Mouse (Mus musculus): ENCODE results near the gene Trappc12.

Trappc12 gene

GRCm38 (mm10) chr12:28750021-28750633 lies at the start of gene Trappc12:
Trappc12 (minus strand) TSS chr12:28750472.
- peak; percentile 92 for DNase-seq (ENCODE audit: low read depth, low spot score)

GRCm38 (mm10) chr12:28799798-28800411 lies 49.6 kb upstream of the Trappc12 start:
- DNase-seq (ENCODE audit: low read depth, low spot score), result no peak

GRCm38 (mm10) chr12:28796881-28797420 lies 46.7 kb upstream of the Trappc12 start:
- DNase-seq (ENCODE audit: low read depth, low spot score), result no peak

GRCm38 (mm10) chr12:28795041-28795440 lies 44.8 kb upstream of the Trappc12 start:
- no peak for DNase-seq (ENCODE audit: low read depth, low spot score)

GRCm38 (mm10) chr12:28793715-28794114 lies 43.4 kb upstream of the Trappc12 start:
- DNase-seq (ENCODE audit: low read depth, low spot score), result no peak

GRCm38 (mm10) chr12:28792613-28793012 lies 42.3 kb upstream of the Trappc12 start:
- no peak for DNase-seq (ENCODE audit: low read depth, low spot score)

- DNase-seq (ENCODE audit: low read depth, low spot score), result no peak
Observed at GRCm38 (mm10) chr12:28786310-28786709, 36.0 kb upstream of the Trappc12 start.

GRCm38 (mm10) chr12:28785299-28785698 lies 35.0 kb upstream of the Trappc12 start:
- no peak for DNase-seq (ENCODE audit: low read depth, low spot score)

GRCm38 (mm10) chr12:28784864-28785263 lies 34.6 kb upstream of the Trappc12 start:
- DNase-seq (ENCODE audit: low read depth, low spot score), result no peak

- no peak for DNase-seq (ENCODE audit: low read depth, low spot score)
Observed at GRCm38 (mm10) chr12:28784355-28784754, 34.1 kb upstream of the Trappc12 start.

- DNase-seq (ENCODE audit: low read depth, low spot score), result no peak
Observed at GRCm38 (mm10) chr12:28782637-28783036, 32.4 kb upstream of the Trappc12 start.

GRCm38 (mm10) chr12:28780180-28780579 lies 29.9 kb upstream of the Trappc12 start:
- DNase-seq (ENCODE audit: low read depth, low spot score), result no peak

- no peak for DNase-seq (ENCODE audit: low read depth, low spot score)
Observed at GRCm38 (mm10) chr12:28775627-28776026, 25.4 kb upstream of the Trappc12 start.

GRCm38 (mm10) chr12:28775120-28775519 lies 24.8 kb upstream of the Trappc12 start:
- DNase-seq (ENCODE audit: low read depth, low spot score), result no peak

GRCm38 (mm10) chr12:28773815-28774214 lies 23.5 kb upstream of the Trappc12 start:
- peak; percentile 10 for DNase-seq (ENCODE audit: low read depth, low spot score)

- DNase-seq (ENCODE audit: low read depth, low spot score), result no peak
Observed at GRCm38 (mm10) chr12:28769953-28770352, 19.7 kb upstream of the Trappc12 start.

GRCm38 (mm10) chr12:28756019-28756418 lies 5.7 kb upstream of the Trappc12 start:
- no peak for DNase-seq (ENCODE audit: low read depth, low spot score)

GRCm38 (mm10) chr12:28751508-28752263 lies 1.4 kb upstream of the Trappc12 start, which contains the start of gene Eipr1:
Eipr1 (plus strand) TSS chr12:28751803.
- DNase-seq (ENCODE audit: low read depth, low spot score), result peak; percentile 95

GRCm38 (mm10) chr12:28750876-28751275 lies 604 bp upstream of the Trappc12 start:
- DNase-seq (ENCODE audit: low read depth, low spot score), result no peak

GRCm38 (mm10) chr12:28743328-28743727 lies 6.9 kb downstream of the Trappc12 start:
- no peak for DNase-seq (ENCODE audit: low read depth, low spot score)

- DNase-seq (ENCODE audit: low read depth, low spot score), result peak; percentile 14
Observed at GRCm38 (mm10) chr12:28735293-28735692, 15.0 kb downstream of the Trappc12 start.

- no peak for DNase-seq (ENCODE audit: low read depth, low spot score)
Observed at GRCm38 (mm10) chr12:28734271-28734670, 16.0 kb downstream of the Trappc12 start.

Measured in CD4-positive helper T cell, adult 2 months (primary cell).